ENCODE assay signal across 23 mouse cellular contexts in genomic region chr16:34528234-34528983, GRCm38 (mm10). TPM values are rescaled to one million over a fixed set of nuclear protein-coding genes. Genes with fewer than 3 reads are reported as not detected.
A peak's percentile ranks its signal among the peaks of the same experiment; 100 is the strongest.
DNase-seq lines count a peak whose midpoint lies in the region; ATAC-seq lines count a peak whose summit lies in the region.
"Had no signal": no experiment of that assay in that cellular context is flagged by ENCODE, and none has a peak within 500 bp of the region (broad histone marks: within the 10 kb centered on the region; RNA-seq: fewer than 3 reads in every experiment).

No protein-coding gene starts in this region.

- no peak for DNase-seq in kidney, adult 11 months
- DNase-seq in embryonic facial prominence, embryonic 10.5 days (ENCODE audit: low spot score), result peak; percentile 34
- DNase-seq in yolk sac, embryonic 10.5 days (ENCODE audit: low spot score), result peak; percentile 10
- DNase-seq in spleen, postnatal 4 days (ENCODE audit: low spot score in 2 of 2), result no peak
- DNase-seq in layer of hippocampus, postnatal 36 days, result no peak
- DNase-seq: adrenal gland, adult 8-10 months; cerebellum, adult 9-10 months; gastrocnemius, postnatal 14 days; heart, adult 2 months; kidney, postnatal 10 days; lung, postnatal 14 days; right cerebral cortex, postnatal 14 days; spleen, adult 18-20 months; thymus, postnatal 25 days had no signal

- WGBS in kidney, embryonic 16.5 days, result 33% methylated on average over 5 of the region's 5 CpGs
- WGBS in embryonic facial prominence, embryonic 10.5 days, result 61% methylated on average over 5 of the region's 5 CpGs
- WGBS in intestine, embryonic 15.5 days, result 25% methylated on average over 5 of the region's 5 CpGs

- no peaks in the 10 kb centered on the region for H3K27me3 ChIP-seq in kidney, embryonic 16.5 days (ENCODE audit: insufficient read depth, low read length)
- no peaks in the 10 kb centered on the region for H3K27me3 ChIP-seq in embryonic facial prominence, embryonic 10.5 days (replicated peaks; ENCODE audit: low read depth, poor library complexity, severe bottlenecking)
- no peaks in the 10 kb centered on the region for H3K27me3 ChIP-seq in intestine, embryonic 15.5 days (replicated peaks)
- H3K27me3 ChIP-seq: forebrain, embryonic 13.5 days; heart, embryonic 15.5 days; limb, embryonic 15.5 days; liver, embryonic 15.5 days; Patski had no signal

- H3K9me3 ChIP-seq in kidney, embryonic 16.5 days (ENCODE audit: low read length), result no peaks in the 10 kb centered on the region
- no peaks in the 10 kb centered on the region for H3K9me3 ChIP-seq in embryonic facial prominence, embryonic 10.5 days
- H3K9me3 ChIP-seq in intestine, embryonic 15.5 days, result no peaks in the 10 kb centered on the region
- H3K9me3 ChIP-seq: forebrain, embryonic 13.5 days; heart, embryonic 15.5 days; limb, embryonic 15.5 days; liver, embryonic 15.5 days had no signal

- no peak overlapping the region for H3K27ac ChIP-seq in kidney, embryonic 16.5 days (ENCODE audit: low read length)
- H3K27ac ChIP-seq in embryonic facial prominence, embryonic 10.5 days (replicated peaks), result peak overlapping the region; percentile 20; the same call in 1 of the 2 replicates
- peak overlapping the region; percentile 23; the same call in 1 of the 2 replicates for H3K27ac ChIP-seq in intestine, embryonic 15.5 days
- H3K27ac ChIP-seq: forebrain, embryonic 13.5 days; heart, adult 2 months; heart, embryonic 15.5 days; limb, embryonic 15.5 days; liver, embryonic 15.5 days had no signal

- peaks cover 11% of the 10 kb centered on the region; the same call in 1 of the 2 replicates for H3K4me1 ChIP-seq in kidney, embryonic 16.5 days (ENCODE audit: insufficient read depth, low read length)
- H3K4me1 ChIP-seq in embryonic facial prominence, embryonic 10.5 days, result peaks cover 43% of the 10 kb centered on the region
- peaks cover 9% of the 10 kb centered on the region for H3K4me1 ChIP-seq in intestine, embryonic 15.5 days (replicated peaks)
- H3K4me1 ChIP-seq: liver, embryonic 15.5 days had no signal

- no peak overlapping the region for H3K9ac ChIP-seq in kidney, embryonic 16.5 days (replicated peaks; ENCODE audit: low read length)
- H3K9ac ChIP-seq in intestine, embryonic 15.5 days, result no peak overlapping the region
- H3K9ac ChIP-seq: forebrain, embryonic 13.5 days; heart, embryonic 15.5 days; limb, embryonic 15.5 days; liver, embryonic 15.5 days had no signal

- H3K36me3 ChIP-seq in kidney, embryonic 16.5 days (ENCODE audit: insufficient read depth, low read length), result no peaks in the 10 kb centered on the region
- H3K36me3 ChIP-seq in embryonic facial prominence, embryonic 10.5 days (replicated peaks), result no peaks in the 10 kb centered on the region
- no peaks in the 10 kb centered on the region for H3K36me3 ChIP-seq in intestine, embryonic 15.5 days
- H3K36me3 ChIP-seq: heart, embryonic 15.5 days; limb, embryonic 15.5 days; liver, embryonic 15.5 days had no signal

- H3K4me3 ChIP-seq in kidney, embryonic 16.5 days (ENCODE audit: low read length), result no peak overlapping the region
- no peak overlapping the region for H3K4me3 ChIP-seq in embryonic facial prominence, embryonic 10.5 days
- H3K4me3 ChIP-seq in intestine, embryonic 15.5 days (replicated peaks), result no peak overlapping the region
- H3K4me3 ChIP-seq: erythroblast, embryonic 14.5 days; forebrain, embryonic 13.5 days; heart, adult 2 months; heart, embryonic 15.5 days; limb, embryonic 15.5 days; liver, embryonic 15.5 days had no signal

- 0 out of 2 replicates have a peak, but pooled peaks have one; percentile 35 for ATAC-seq in kidney, embryonic 16.5 days (ENCODE audit: low FRiP score, low TSS enrichment)
- peak; percentile 70 for ATAC-seq in intestine, embryonic 15.5 days
- ATAC-seq: forebrain, embryonic 13.5 days; midbrain, embryonic 16.5 days; Patski had no signal

- H3K4me2 ChIP-seq in kidney, embryonic 16.5 days (replicated peaks; ENCODE audit: low read depth, low read length), result no peak overlapping the region
- no peak overlapping the region for H3K4me2 ChIP-seq in intestine, embryonic 15.5 days (replicated peaks)
- H3K4me2 ChIP-seq: forebrain, embryonic 13.5 days; heart, embryonic 15.5 days; limb, embryonic 15.5 days; liver, embryonic 15.5 days had no signal

RNA-seq across cellular contexts. Expression of gene Kalrn, which starts 44.9 kb away (rescaled TPM):
- 15.2 and 16.5 TPM in 2 replicates for polyA plus RNA-seq in kidney, embryonic 16.5 days (2015; fragmentation: Nextera tagmentation; extraction: Ambion mirVana)
- 12.9 and 14.8 TPM in 2 replicates for polyA plus RNA-seq in embryonic facial prominence, embryonic 10.5 days (2016; fragmentation: Nextera tagmentation; extraction: Ambion mirVana)
- polyA plus RNA-seq in intestine, embryonic 15.5 days (2015; fragmentation: Nextera tagmentation; extraction: Ambion mirVana), result 13.0 and 14.4 TPM in 2 replicates
- total RNA-seq in layer of hippocampus, postnatal 36 days (2021), result 100 to 1,000 TPM; 472 to 547 TPM

Comparison
In these comparisons a context has a peak if more than half of its experiments do, and no peak if none do; other contexts are left out.
1. DNase-seq: peak in embryonic facial prominence, embryonic 10.5 days (single experiment) and yolk sac, embryonic 10.5 days (single experiment); none in kidney, adult 11 months (single experiment), spleen, postnatal 4 days (0 of 2) and layer of hippocampus, postnatal 36 days (0 of 2).